Mouse (Mus musculus) spleen, adult 12 weeks (tissue): ENCODE data around the gene Usp49.
A peak's percentile ranks its signal among the peaks of the same experiment; 100 is the strongest.

Experiments
- DNase-seq: peaks from one replicate; pipeline ENCODE4 v3.0.0; 2022; ENCODE audit warnings: low spot score

Usp49 gene

GRCm38 (mm10) chr17:47694503-47695336, 64.2 kb downstream of the Usp49 start, which contains the start of gene Prickle4:
TSS of gene Prickle4 (minus strand) at chr17:47694736.
- peak; percentile 90 for DNase-seq

- DNase-seq = no peak
Measured at GRCm38 (mm10) chr17:47695337-47695710, 64.8 kb downstream of the Usp49 start.

- DNase-seq = no peak
Measured at GRCm38 (mm10) chr17:47698156-47698555, 67.7 kb downstream of the Usp49 start.

GRCm38 (mm10) chr17:47699055-47699454, 68.6 kb downstream of the Usp49 start:
- DNase-seq = no peak

GRCm38 (mm10) chr17:47701793-47702192, 71.3 kb downstream of the Usp49 start:
- DNase-seq = no peak

- no peak for DNase-seq
Measured at GRCm38 (mm10) chr17:47702548-47703345, 72.3 kb downstream of the Usp49 start.

GRCm38 (mm10) chr17:47703556-47703955, 73.1 kb downstream of the Usp49 start:
- no peak for DNase-seq

GRCm38 (mm10) chr17:47704692-47705091, 74.2 kb downstream of the Usp49 start:
- no peak for DNase-seq

GRCm38 (mm10) chr17:47706196-47706595, 75.7 kb downstream of the Usp49 start:
- DNase-seq = no peak

- no peak for DNase-seq
Measured at GRCm38 (mm10) chr17:47707961-47708360, 77.5 kb downstream of the Usp49 start.

GRCm38 (mm10) chr17:47708972-47709371, 78.5 kb downstream of the Usp49 start:
- DNase-seq = no peak

- no peak for DNase-seq
Measured at GRCm38 (mm10) chr17:47710036-47710435, 79.5 kb downstream of the Usp49 start.

GRCm38 (mm10) chr17:47711883-47712282, 81.4 kb downstream of the Usp49 start:
- no peak for DNase-seq

GRCm38 (mm10) chr17:47712889-47713571, 82.5 kb downstream of the Usp49 start:
- DNase-seq = no peak

GRCm38 (mm10) chr17:47715037-47715436, 84.5 kb downstream of the Usp49 start:
- DNase-seq = no peak

GRCm38 (mm10) chr17:47721183-47721582, 90.7 kb downstream of the Usp49 start:
- DNase-seq = no peak

GRCm38 (mm10) chr17:47726566-47726965, 96.1 kb downstream of the Usp49 start, which contains the start of gene Pgc:
TSS of gene Pgc (plus strand) at chr17:47726842.
- no peak for DNase-seq

GRCm38 (mm10) chr17:47730633-47731575, 100.4 kb downstream of the Usp49 start:
- DNase-seq = no peak

- DNase-seq = no peak
Measured at GRCm38 (mm10) chr17:47735553-47736100, 105.1 kb downstream of the Usp49 start.
